Mouse (Mus musculus): ENCODE results near the gene D930020B18Rik.

Gene D930020B18Rik

GRCm38 (mm10) chr10:121641272-121642053 is at the start of gene D930020B18Rik:
Gene D930020B18Rik, plus strand, starts transcription at chr10:121641588.
- no peak for DNase-seq (ENCODE audit: low spot score in 2 of 2)

GRCm38 (mm10) chr10:121596580-121596979 is 44.8 kb upstream of the D930020B18Rik start:
- no peak for DNase-seq (ENCODE audit: low spot score in 2 of 2)

- DNase-seq (ENCODE audit: low spot score in 2 of 2) = no peak
These were observed 40.1 kb upstream of the D930020B18Rik start for GRCm38 (mm10) chr10:121601272-121601671.

- no peak for DNase-seq (ENCODE audit: low spot score in 2 of 2)
These were observed 37.8 kb upstream of the D930020B18Rik start for GRCm38 (mm10) chr10:121603556-121603955.

GRCm38 (mm10) chr10:121604632-121605344 is 36.6 kb upstream of the D930020B18Rik start:
- no peak for DNase-seq (ENCODE audit: low spot score in 2 of 2)

GRCm38 (mm10) chr10:121608177-121608576 is 33.2 kb upstream of the D930020B18Rik start:
- no peak for DNase-seq (ENCODE audit: low spot score in 2 of 2)

- no peak for DNase-seq (ENCODE audit: low spot score in 2 of 2)
These were observed 29.8 kb upstream of the D930020B18Rik start for GRCm38 (mm10) chr10:121611587-121611986.

GRCm38 (mm10) chr10:121612448-121612847 is 28.9 kb upstream of the D930020B18Rik start:
- no peak for DNase-seq (ENCODE audit: low spot score in 2 of 2)

GRCm38 (mm10) chr10:121613570-121613969 is 27.8 kb upstream of the D930020B18Rik start:
- DNase-seq (ENCODE audit: low spot score in 2 of 2) = no peak

- no peak for DNase-seq (ENCODE audit: low spot score in 2 of 2)
These were observed 26.1 kb upstream of the D930020B18Rik start for GRCm38 (mm10) chr10:121615146-121615870.

GRCm38 (mm10) chr10:121615935-121616334 is 25.5 kb upstream of the D930020B18Rik start:
- no peak for DNase-seq (ENCODE audit: low spot score in 2 of 2)

- no peak for DNase-seq (ENCODE audit: low spot score in 2 of 2)
These were observed 19.0 kb upstream of the D930020B18Rik start for GRCm38 (mm10) chr10:121622431-121622830.

- DNase-seq (ENCODE audit: low spot score in 2 of 2) = no peak
These were observed 17.7 kb upstream of the D930020B18Rik start for GRCm38 (mm10) chr10:121623670-121624069.

- no peak for DNase-seq (ENCODE audit: low spot score in 2 of 2)
These were observed 16.4 kb upstream of the D930020B18Rik start for GRCm38 (mm10) chr10:121625006-121625405.

- DNase-seq (ENCODE audit: low spot score in 2 of 2) = no peak
These were observed 15.8 kb upstream of the D930020B18Rik start for GRCm38 (mm10) chr10:121625407-121626185.

GRCm38 (mm10) chr10:121626186-121626882 is 15.1 kb upstream of the D930020B18Rik start, which contains the start of gene Xpot:
Gene Xpot, minus strand, starts transcription at chr10:121626332.
- peak; percentile 98 to 99 for DNase-seq (ENCODE audit: low spot score in 2 of 2)

GRCm38 (mm10) chr10:121627216-121627852 is 14.1 kb upstream of the D930020B18Rik start:
- DNase-seq (ENCODE audit: low spot score in 2 of 2) = no peak

- no peak for DNase-seq (ENCODE audit: low spot score in 2 of 2)
These were observed 12.8 kb upstream of the D930020B18Rik start for GRCm38 (mm10) chr10:121628561-121629040.

GRCm38 (mm10) chr10:121634159-121634558 is 7.2 kb upstream of the D930020B18Rik start:
- DNase-seq (ENCODE audit: low spot score in 2 of 2) = no peak

- DNase-seq (ENCODE audit: low spot score in 2 of 2) = no peak
These were observed 5.1 kb upstream of the D930020B18Rik start for GRCm38 (mm10) chr10:121636276-121636675.
